Mouse (Mus musculus) c-Kit-positive CD71-negative TER-119-negative erythroid progenitor cells, embryonic 14.5 days (primary cell): ENCODE results near the gene Ralgapa2.
"Not testable (repeated sequence)": the region's sequence is repeated elsewhere in the genome, so short reads cannot be mapped to it uniquely, and the experiment has no call there.

Source experiments
- DNase-seq: peaks from one replicate; pipeline ENCODE4 v3.0.0-alpha.2; 2013; ENCODE audit warnings: low read depth

Gene Ralgapa2

GRCm38 (mm10) chr2:146498298-146498697 lies 13.8 kb downstream of the Ralgapa2 start:
- DNase-seq = no peak

GRCm38 (mm10) chr2:146496995-146497394 lies 15.1 kb downstream of the Ralgapa2 start:
- DNase-seq = no peak

DNA sequence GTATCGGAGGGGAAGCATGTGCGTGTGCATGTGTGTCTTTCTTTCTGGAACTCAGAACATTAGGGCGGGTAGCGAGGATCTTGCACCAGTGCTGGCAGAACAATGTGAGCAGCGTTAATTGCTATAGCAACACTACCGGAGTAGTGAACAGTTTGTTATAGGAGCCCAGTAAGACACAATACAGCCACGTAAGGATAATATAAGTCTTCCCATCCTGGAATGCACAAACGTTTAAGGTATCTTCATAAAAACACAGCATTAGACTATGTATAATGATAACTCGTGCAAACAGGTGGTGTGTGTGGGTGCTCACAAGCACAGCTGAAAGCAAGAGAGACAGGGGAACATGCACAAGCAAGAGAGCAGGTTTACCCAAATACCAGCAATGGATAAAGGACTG lies 16.4 kb downstream of the Ralgapa2 start:
- DNase-seq = no peak

DNA sequence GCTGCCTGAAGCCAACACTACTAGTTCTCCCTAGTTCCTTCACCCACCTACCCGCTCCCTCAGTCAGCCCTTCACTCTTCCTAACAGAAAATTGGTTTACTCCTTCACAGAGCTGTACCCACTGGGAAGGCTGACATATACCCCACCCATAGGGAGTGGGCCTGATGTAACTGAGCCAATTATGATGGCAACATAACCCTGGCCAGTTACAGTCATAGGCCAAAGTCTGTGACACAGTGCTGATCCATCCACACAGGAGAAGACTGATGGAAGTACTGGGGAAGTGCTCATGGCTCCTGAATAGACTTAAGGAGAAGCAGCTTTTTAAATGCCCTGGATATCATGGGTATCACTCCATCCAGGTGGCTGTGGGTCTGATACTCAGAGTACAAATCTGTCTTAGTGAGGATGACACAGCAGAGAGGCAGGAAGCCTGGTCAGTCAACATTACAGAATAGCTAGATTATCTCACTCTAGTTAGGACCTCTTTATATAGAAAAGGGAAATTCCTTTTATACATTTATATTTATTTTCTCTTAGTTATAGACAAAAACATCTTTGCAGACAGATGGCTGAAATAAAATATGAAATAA lies 18.7 kb downstream of the Ralgapa2 start:
- DNase-seq = no peak

DNA sequence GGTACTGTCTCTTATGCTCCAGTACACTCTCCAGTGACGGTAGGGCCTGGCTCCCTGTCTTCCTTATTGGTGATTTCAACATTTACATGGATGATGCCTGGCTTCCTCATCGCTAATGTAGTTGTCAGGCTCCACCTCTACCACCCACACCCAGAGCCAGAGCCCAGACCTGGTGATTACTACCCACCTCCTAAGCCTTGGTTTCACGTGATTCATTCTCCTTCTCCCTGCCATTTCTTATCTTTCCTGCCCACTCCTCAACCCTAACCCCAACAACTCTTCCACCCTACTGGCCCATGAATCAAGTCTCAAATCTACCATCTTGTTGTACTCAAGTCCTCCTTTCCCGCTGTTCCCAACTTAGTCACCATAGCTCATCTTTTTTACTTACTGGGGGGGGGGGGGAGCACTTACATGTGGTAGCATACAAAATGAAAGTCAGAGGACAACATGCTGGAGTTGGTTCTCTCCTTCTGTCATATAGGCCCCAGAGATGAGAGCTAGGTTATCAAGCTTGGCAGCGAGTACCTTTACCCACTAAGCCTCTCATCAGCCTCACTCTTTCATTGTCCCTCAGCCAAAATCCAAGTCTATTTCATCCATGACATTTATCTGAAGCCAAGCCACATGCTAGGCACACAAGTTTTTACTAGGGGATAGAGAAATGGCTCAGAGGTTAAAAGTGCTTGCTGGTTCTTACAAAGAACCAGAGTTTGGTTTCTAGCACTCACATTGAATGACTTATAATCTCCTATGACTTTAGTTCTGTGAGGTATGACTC lies 20.1 kb downstream of the Ralgapa2 start:
- DNase-seq = no peak

DNA sequence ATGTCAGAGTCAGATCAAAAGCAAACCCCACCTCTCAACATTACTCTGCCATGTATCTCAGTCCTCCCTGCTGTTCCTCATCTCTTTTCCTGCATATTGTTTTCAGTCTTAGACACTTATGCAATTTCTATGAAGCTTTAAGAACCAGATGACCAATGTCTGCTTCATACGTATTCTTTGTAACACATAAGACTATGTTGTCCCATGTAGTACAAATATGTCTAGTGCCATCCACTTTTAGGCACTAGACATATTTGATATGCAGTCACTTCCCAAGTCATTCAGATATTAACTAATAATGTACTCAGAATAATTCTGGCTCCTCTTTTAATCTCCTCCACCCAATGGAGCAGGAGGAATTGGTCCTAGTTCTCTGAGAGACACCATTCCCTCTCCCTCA lies 21.2 kb downstream of the Ralgapa2 start:
- DNase-seq = no peak

- DNase-seq = no peak
Observed at GRCm38 (mm10) chr2:146488291-146488690, 23.9 kb downstream of the Ralgapa2 start.

DNA sequence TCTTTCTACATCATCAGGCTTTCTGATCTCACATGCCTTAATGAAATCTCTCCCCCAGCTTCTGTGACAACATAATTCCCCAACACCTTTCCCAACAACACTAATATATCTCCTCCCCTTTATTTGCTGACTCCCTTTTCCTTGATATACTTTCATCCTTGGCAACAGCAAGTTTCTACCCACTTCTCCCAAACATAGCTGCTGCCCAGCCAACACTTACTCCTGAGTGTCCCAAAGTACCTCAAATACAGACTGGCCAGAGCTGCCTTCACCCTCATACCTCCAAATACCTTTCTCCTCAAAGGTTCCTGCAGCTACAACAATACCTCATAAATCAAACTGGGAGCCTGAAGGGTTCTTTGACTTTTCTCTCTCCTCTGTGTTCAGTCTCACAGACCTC lies 29.3 kb downstream of the Ralgapa2 start:
- no peak for DNase-seq

DNA sequence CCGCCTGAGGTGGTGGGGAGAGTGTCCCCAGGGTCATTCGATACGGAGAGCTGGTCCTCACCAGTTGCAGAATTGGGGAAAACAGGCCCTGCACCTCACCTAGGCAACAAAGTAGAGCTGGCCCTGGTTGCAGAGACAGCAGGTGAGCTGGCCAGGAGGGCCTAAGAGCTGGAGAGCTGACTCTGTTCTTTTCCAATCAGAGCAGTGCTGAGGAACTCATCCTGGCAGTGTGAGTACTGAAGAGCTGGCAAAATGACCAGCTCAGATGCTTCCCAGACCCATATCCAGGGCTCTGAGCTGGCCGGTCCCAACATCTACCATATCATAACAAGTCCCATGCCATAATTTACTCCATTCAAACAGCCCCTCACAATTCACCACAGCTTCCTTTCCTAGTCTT lies 34.7 kb downstream of the Ralgapa2 start:
- no peak for DNase-seq

DNA sequence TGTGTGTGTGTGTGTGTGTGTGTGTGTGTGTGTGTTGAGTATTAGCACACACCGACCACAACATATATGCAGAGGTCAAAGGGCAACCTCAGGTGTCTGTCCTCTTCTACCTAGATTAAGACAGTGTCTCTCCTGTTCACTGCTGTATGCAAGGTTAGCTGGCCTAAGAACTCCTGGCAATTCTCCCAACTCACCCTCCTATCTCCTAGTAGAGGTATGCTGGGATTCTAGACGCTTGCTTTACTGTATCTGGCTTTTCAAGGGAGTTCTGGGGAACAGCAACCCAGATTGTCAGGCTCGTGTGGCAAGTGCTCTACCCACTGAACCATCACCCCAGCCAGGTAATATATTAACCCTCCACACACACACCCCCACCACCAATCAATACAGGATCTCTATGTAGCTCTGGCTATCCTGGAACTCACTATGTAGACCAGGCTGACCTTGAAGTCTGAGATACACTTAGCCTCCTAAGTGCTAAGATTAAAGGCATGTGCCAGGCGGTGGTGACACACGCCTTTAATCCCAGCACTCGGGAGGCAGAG lies 35.6 kb downstream of the Ralgapa2 start:
- DNase-seq = no peak

DNA sequence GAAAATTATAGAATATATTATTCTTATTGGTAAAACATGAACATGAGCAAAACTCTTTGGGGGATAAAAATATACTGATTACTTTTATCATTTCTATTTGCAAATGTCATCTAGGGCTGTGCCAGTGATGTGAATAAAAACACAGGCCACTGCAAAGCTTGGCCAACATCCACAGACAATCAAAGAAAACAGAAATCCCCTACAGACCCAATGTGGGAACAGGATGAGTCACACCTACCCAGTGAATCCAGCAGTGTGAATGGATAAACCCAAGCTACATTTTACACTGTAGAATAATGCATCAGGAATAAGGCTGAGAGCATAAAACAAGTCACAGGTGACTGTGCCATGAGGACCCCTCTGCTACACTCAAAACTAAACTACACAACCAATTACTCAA lies 36.1 kb downstream of the Ralgapa2 start:
- DNase-seq = no peak

DNA sequence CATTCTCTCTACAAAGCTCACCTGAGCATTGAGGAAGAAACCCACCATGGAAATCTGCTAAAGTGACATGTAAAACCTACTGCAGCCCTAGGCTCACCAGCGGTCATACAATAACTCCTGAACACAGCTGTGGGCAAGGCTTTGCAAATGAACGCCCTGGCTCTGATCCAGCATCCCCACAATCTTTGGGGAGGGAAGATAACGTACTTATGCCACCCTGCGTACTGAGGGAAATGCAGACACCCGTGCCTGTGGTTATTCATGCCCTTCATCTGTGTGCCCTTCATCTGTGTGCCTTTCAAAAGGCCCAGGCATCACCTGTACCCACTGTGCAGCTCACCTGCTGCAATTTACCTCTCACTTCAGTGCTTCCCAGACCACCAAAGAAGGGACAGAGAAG lies 41.2 kb downstream of the Ralgapa2 start:
- DNase-seq = no peak

- no peak for DNase-seq
Observed at GRCm38 (mm10) chr2:146469707-146470420, 42.3 kb downstream of the Ralgapa2 start.

GRCm38 (mm10) chr2:146468898-146469297 lies 43.2 kb downstream of the Ralgapa2 start:
- DNase-seq = no peak

DNA sequence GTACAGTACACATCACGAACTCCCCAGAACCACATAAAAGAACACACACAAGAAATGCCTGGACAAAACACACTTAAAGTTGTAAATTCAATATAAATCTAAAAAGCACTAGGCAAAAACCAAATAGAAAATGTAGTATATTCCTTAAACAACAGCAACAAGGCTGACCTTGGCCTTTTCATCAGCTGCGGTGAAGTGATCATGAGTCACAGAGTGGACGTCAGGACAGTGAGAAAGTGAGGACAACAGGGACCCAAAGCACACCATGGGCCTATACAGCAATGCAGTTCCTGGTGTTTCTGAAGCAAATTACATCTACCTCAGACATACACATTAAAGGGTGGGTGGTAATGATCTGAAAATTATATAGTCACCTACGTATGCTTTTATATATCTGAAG lies 44.1 kb downstream of the Ralgapa2 start:
- DNase-seq = no peak

DNA sequence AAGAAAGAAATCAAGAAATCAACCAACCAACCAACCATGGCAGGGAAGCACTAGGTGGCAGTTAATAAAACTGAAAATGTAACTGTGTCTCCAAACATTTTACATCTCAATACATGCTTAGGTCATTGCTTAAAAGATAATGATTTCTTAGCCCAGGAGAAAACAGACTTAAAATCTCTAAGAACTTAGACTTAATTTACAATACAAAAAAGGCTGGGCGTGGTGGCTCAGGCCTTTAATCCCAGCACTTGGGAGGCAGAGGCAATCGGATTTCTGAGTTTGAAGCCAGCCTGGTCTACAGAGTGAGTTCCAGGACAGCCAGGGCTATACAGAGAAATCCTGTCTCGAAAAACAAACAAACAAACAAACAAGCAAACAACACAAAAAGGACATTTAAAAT lies 45.3 kb downstream of the Ralgapa2 start:
- DNase-seq = not testable (repeated sequence)

DNA sequence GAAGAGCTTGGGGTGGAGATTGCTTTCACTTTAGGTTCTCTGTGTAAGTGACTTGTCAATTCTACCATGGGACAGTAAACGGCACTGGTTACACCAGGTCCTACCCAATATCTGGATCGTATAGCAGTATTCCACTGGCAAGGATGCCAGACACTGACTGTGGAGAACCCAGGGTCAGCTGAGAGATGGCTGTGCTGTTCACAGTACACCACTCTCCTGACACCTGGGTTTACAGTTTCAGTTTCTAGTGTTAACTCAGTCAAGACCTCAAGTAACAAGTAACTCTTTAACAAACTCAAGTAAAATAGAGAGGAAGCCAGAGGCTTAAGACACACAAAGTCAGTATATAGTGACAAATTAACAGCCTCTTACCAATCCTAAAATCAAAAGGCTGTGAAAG lies 54.6 kb downstream of the Ralgapa2 start:
- DNase-seq = no peak

DNA sequence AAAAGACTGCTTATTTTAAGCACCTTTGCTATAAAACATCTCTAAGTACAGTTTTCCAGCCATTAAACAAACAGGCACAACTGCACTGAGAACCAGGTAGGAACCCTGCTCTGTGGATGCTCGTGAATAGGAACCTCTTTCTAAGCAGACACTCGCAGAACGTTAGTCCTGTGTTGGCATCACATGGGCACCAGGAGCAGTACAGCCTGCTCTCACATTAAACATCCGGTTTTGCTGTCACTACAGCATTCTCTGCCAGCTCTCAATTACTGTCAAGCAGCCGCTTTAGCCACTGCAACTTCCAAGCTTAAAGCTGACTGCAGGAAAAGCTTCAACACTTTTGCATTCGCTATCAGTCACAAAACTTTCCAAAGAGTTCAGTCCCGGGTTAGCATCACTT lies 55.5 kb downstream of the Ralgapa2 start:
- no peak for DNase-seq

- no peak for DNase-seq
Observed at GRCm38 (mm10) chr2:146456062-146456461, 56.1 kb downstream of the Ralgapa2 start.

DNA sequence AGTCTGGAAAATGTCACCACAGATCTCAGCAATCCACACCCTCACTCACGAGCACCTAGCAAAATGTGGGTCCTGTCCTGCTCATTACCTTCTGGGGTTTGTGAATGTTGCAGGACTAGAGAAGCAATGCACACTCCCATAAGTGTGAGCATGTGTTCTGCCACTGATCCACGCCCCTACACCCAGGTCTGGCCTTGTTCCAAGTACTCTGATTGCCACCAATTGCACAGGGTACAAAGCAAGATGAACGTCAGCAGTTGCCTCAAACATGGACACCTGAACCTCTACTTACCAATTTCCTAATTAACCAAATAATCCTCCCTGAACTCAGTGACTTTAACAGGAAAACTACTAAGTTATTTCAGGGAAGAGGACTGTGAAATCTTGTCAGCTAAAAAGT lies 68.1 kb downstream of the Ralgapa2 start:
- no peak for DNase-seq

DNA sequence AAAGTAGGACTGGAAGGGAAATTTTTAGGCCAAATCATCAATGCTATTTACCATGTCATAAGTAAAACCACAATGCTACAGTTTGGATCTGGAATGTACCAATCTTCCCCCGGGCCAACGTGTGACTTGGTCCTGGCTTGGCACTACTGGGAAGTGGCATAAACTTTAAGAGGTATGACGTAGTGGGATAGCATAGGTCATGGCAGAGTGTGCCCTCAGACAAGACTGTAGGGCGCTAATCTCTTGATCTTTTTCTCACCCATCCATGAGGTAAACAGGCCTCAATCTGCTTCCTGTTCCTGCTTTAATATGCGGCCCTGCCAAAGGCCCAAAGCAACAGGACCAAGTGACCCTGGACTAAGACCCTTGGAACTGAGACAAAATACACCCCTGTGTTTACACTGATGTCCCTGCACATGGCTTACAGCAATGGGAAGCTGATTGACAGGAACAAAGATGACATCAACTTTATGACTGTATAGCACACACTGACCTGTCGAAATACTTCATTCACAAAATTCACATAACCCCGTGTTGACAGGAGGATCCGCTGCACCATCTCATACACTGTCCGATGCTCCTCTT lies 68.8 kb downstream of the Ralgapa2 start:
- DNase-seq = no peak

GRCm38 (mm10) chr2:146441711-146442110 lies 70.4 kb downstream of the Ralgapa2 start:
- DNase-seq = no peak

DNA sequence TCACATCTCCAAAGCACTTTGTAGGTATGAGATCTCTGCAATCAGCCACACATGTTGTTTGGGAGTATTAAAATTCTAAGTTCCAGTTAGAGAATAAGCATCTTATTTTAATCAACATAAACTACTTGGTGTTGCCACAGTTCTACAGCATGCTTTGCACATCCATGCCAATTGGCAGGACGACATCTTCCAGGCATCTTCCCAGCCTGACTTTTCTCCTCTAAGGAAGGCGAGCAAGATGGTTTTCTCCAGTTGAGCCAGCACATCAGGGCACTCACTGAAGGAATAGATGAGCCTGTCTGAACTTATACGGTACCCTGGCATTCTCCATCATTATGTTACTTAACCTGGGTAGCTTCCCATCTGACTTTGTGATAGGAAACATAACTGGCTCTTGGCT lies 83.4 kb downstream of the Ralgapa2 start:
- DNase-seq = no peak
